Mouse (Mus musculus) MEL (cell line): ENCODE results near the gene Slc5a10. TPM values are rescaled to one million over a fixed set of nuclear protein-coding genes. Genes with fewer than 3 reads are reported as not detected.

Experiments used
- DNase-seq: peaks from one replicate; pipeline ENCODE4 v3.0.0; 2011; ENCODE audit warnings: low read depth, low spot score
- H3K27ac ChIP-seq: 2 replicates; pipeline ENCODE4 v1.5.1; 2012; ENCODE audit warnings: low read depth, mild to moderate bottlenecking, control low read depth, low read length, moderate library complexity; ENCODE audit not compliant: control insufficient read depth
- H3K27me3 ChIP-seq, 2 experiments: fragments of 150-350 bp in 1 of 2; sonication (generic) in 1 of 2; 2 replicates each; pipeline ENCODE4 v1.6.1; 2012; ENCODE audit warnings: low read length in 2 of 2, mild to moderate bottlenecking in 2 of 2, improper control_type of control experiment in 1 of 2, moderate library complexity in 1 of 2; ENCODE audit not compliant: insufficient read depth in 2 of 2, control insufficient read depth in 1 of 2
- H3K36me3 ChIP-seq, 2 experiments: 2 replicates each; pipeline ENCODE4 v1.6.1; 2012 to 2014; ENCODE audit warnings: low read length in 2 of 2, improper control_type of control experiment in 1 of 2, inconsistent platforms in 1 of 2, mild to moderate bottlenecking in 1 of 2; ENCODE audit not compliant: insufficient read depth in 2 of 2, control insufficient read depth in 1 of 2
- H3K4me1 ChIP-seq, 2 experiments: fragments of 150-350 bp in 1 of 2; sonication (generic) in 1 of 2; 2 replicates each; pipeline ENCODE4 v1.6.1; 2012; ENCODE audit warnings: low read length in 2 of 2, improper control_type of control experiment in 1 of 2, mild to moderate bottlenecking in 1 of 2; ENCODE audit not compliant: insufficient read depth in 2 of 2, control insufficient read depth in 1 of 2
- H3K4me3 ChIP-seq, 2 experiments: fragments of 150-350 bp in 1 of 2; sonication (generic) in 1 of 2; 2 replicates each; pipeline ENCODE4 v1.5.1; 2012; ENCODE audit warnings: low read depth in 2 of 2, low read length in 2 of 2, mild to moderate bottlenecking in 2 of 2, moderate library complexity in 2 of 2, control low read depth in 1 of 2, improper control_type of control experiment in 1 of 2; ENCODE audit not compliant: control insufficient read depth in 1 of 2, insufficient read depth in 1 of 2
- H3K79me2 ChIP-seq: 2 replicates; pipeline ENCODE4 v1.6.1; 2012; ENCODE audit warnings: mild to moderate bottlenecking, low read length, moderate library complexity; ENCODE audit not compliant: control insufficient read depth, poor library complexity, insufficient read depth
- H3K9ac ChIP-seq: 2 replicates; pipeline ENCODE4 v1.6.1; 2012; ENCODE audit warnings: low read depth, mild to moderate bottlenecking, control low read depth, low read length, moderate library complexity; ENCODE audit not compliant: control insufficient read depth, poor library complexity, severe bottlenecking
- H3K9me3 ChIP-seq: fragments of 150-350 bp; sonication (generic); replicated peaks from 2 replicates; pipeline ENCODE4 v1.6.1; 2012; ENCODE audit warnings: mild to moderate bottlenecking, low read length, improper control_type of control experiment, moderate library complexity; ENCODE audit not compliant: insufficient read depth
- CHD1 ChIP-seq: IDR thresholded peaks from 2 replicates; pipeline ENCODE4 v1.6.1; 2012; ENCODE audit warnings: low read depth, mild to moderate bottlenecking, inconsistent platforms, low read length, improper control_type of control experiment
- E2F4 ChIP-seq: IDR thresholded peaks from 2 replicates; pipeline ENCODE4 v1.6.1; 2011; ENCODE audit warnings: low read depth, low read length, improper control_type of control experiment, borderline replicate concordance
- ELF1 ChIP-seq: IDR thresholded peaks from 2 replicates; pipeline ENCODE4 v1.6.1; 2014; ENCODE audit warnings: low read depth, mild to moderate bottlenecking, inconsistent platforms, low read length, improper control_type of control experiment, moderate library complexity
- EP300 ChIP-seq, 2 experiments: IDR thresholded peaks; 2 replicates each; pipeline ENCODE4 v1.6.1; 2011; ENCODE audit warnings: improper control_type of control experiment in 2 of 2, low read length in 2 of 2, low read depth in 1 of 2, mild to moderate bottlenecking in 1 of 2
- ETS1 ChIP-seq: IDR thresholded peaks from 2 replicates; pipeline ENCODE4 v1.6.1; 2012; ENCODE audit warnings: low read depth, mild to moderate bottlenecking, inconsistent platforms, low read length, improper control_type of control experiment, moderate library complexity
- GABPA ChIP-seq: IDR thresholded peaks from 2 replicates; pipeline ENCODE4 v1.6.1; 2012; ENCODE audit warnings: low read depth, mild to moderate bottlenecking, inconsistent platforms, low read length, improper control_type of control experiment, moderate library complexity
- GATA1 ChIP-seq: IDR thresholded peaks from 2 replicates; pipeline ENCODE4 v1.6.1; 2011; ENCODE audit warnings: low read depth, low read length, improper control_type of control experiment
- HCFC1 ChIP-seq: IDR thresholded peaks from 2 replicates; pipeline ENCODE4 v1.6.1; 2012; ENCODE audit warnings: low read depth, mild to moderate bottlenecking, inconsistent platforms, low read length, improper control_type of control experiment, moderate library complexity
- JUND ChIP-seq: IDR thresholded peaks from 2 replicates; pipeline ENCODE4 v1.6.1; 2011; ENCODE audit warnings: low read depth, mild to moderate bottlenecking, improper control_type of control experiment, low read length
- MAX ChIP-seq: IDR thresholded peaks from 2 replicates; pipeline ENCODE4 v1.6.1; 2011; ENCODE audit warnings: low read length, improper control_type of control experiment
- MAZ ChIP-seq: IDR thresholded peaks from 2 replicates; pipeline ENCODE4 v1.6.1; 2012; ENCODE audit warnings: low read depth, mild to moderate bottlenecking, inconsistent platforms, low read length, improper control_type of control experiment
- MEF2A ChIP-seq: IDR thresholded peaks from 2 replicates; pipeline ENCODE4 v1.6.1; 2014; ENCODE audit warnings: low read depth, mild to moderate bottlenecking, inconsistent platforms, low read length, improper control_type of control experiment; ENCODE audit not compliant: poor library complexity, insufficient replicate concordance, severe bottlenecking; ENCODE audit errors: extremely low read depth
- MXI1 ChIP-seq: IDR thresholded peaks from 2 replicates; pipeline ENCODE4 v1.6.1; 2011; ENCODE audit warnings: mild to moderate bottlenecking, low read depth, low read length, improper control_type of control experiment
- MYC ChIP-seq: IDR thresholded peaks from 2 replicates; pipeline ENCODE4 v1.6.1; 2011; ENCODE audit warnings: low read depth, mild to moderate bottlenecking, low read length, improper control_type of control experiment, moderate library complexity
- NELFE ChIP-seq: IDR thresholded peaks from 2 replicates; pipeline ENCODE4 v1.6.1; 2011; ENCODE audit warnings: low read depth, low read length, improper control_type of control experiment
- POLR2A ChIP-seq, 2 experiments: IDR thresholded peaks; 2 replicates each; pipeline ENCODE4 v1.6.1; 2011 to 2012; ENCODE audit warnings: low read length in 2 of 2, mild to moderate bottlenecking in 2 of 2, control low read depth in 1 of 2, improper control_type of control experiment in 1 of 2, low read depth in 1 of 2, moderate library complexity in 1 of 2; ENCODE audit not compliant: control insufficient read depth in 1 of 2, insufficient read depth in 1 of 2, poor library complexity in 1 of 2
- POLR2AphosphoS2 ChIP-seq: IDR thresholded peaks from 2 replicates; pipeline ENCODE4 v1.6.1; 2011; ENCODE audit warnings: low read length, improper control_type of control experiment
- POLR2AphosphoS5 ChIP-seq: IDR thresholded peaks from 2 replicates; pipeline ENCODE4 v1.6.1; 2012; ENCODE audit warnings: low read depth, borderline replicate concordance, mild to moderate bottlenecking, inconsistent platforms, low read length, moderate library complexity, mixed read lengths
- RAD21 ChIP-seq: IDR thresholded peaks from 2 replicates; pipeline ENCODE4 v1.6.1; 2011; ENCODE audit warnings: mild to moderate bottlenecking, low read depth, low read length, improper control_type of control experiment
- SIN3A ChIP-seq: IDR thresholded peaks from 2 replicates; pipeline ENCODE4 v1.6.1; 2012; ENCODE audit warnings: low read length, improper control_type of control experiment, inconsistent platforms
- TAL1 ChIP-seq: IDR thresholded peaks from 2 replicates; pipeline ENCODE4 v1.6.1; 2012; ENCODE audit warnings: mild to moderate bottlenecking, inconsistent platforms, low read length, moderate library complexity, mixed read lengths
- USF1 ChIP-seq: IDR thresholded peaks from 2 replicates; pipeline ENCODE4 v1.6.1; 2014; ENCODE audit warnings: low read depth, mild to moderate bottlenecking, inconsistent platforms, low read length, improper control_type of control experiment, moderate library complexity
- USF2 ChIP-seq, 2 experiments: IDR thresholded peaks; 2 replicates each; pipeline ENCODE4 v1.6.1; 2011 to 2012; ENCODE audit warnings: improper control_type of control experiment in 2 of 2, low read length in 2 of 2, borderline replicate concordance in 1 of 2, inconsistent platforms in 1 of 2, low read depth in 1 of 2, mild to moderate bottlenecking in 1 of 2; ENCODE audit not compliant: insufficient read depth in 1 of 2
- ZC3H11A ChIP-seq: IDR thresholded peaks from 2 replicates; pipeline ENCODE4 v1.6.1; 2012; ENCODE audit warnings: low read depth, mild to moderate bottlenecking, inconsistent platforms, low read length, improper control_type of control experiment
- ZMIZ1 ChIP-seq: IDR thresholded peaks from 2 replicates; pipeline ENCODE4 v1.6.1; 2012; ENCODE audit warnings: low read depth, mild to moderate bottlenecking, inconsistent platforms, low read length, improper control_type of control experiment, moderate library complexity
- polyA plus RNA-seq, 2 experiments: library from polyadenylated mRNA; stranded (reverse) in 1 of 2; unstranded in 1 of 2; fragments of >175 nt in 1 of 2; fragments of >200 nt in 1 of 2; gene quantifications; 2 replicates each; pipeline versions ENCODE4 v1.2.1 to v1.2.4; 2012; ENCODE audit warnings: low replicate concordance in 2 of 2, low read depth in 1 of 2; ENCODE audit not compliant: insufficient read length in 2 of 2, insufficient read depth in 1 of 2, missing spikeins in 1 of 2
- total RNA-seq: library from RNA; depleted of rRNA; stranded (reverse); fragments of 300-350 nt; gene quantifications from 2 replicates; pipeline ENCODE4 v1.2.3, GENCODE M21; 2012

The Slc5a10 gene
- total and polyA plus RNA-seq, 3 experiments: 0.08 TPM; not detected in 2

- TF ChIP-seq GABPA (no peak), ZMIZ1 (no peak), ETS1 (peak; percentile 70; the same call in 1 of the 2 replicates), POLR2AphosphoS5 (no peak), EP300 (IDR thresholded peaks at IDR 0.05; ENCODE audit: low read depth in 1 of 2, low read length in 2 of 2) (peak; percentile 80 to 81), MEF2A (no peak), USF2 (IDR thresholded peaks at IDR 0.05; ENCODE audit: borderline replicate concordance in 1 of 2, insufficient read depth in 1 of 2, low read depth in 1 of 2, low read length in 2 of 2) (no peak), TAL1 (peak; percentile 44)
Measured at GRCm38 (mm10) chr11:61686141-61686540, 34.5 kb downstream of the Slc5a10 start (continued).

- Histone ChIP-seq H3K36me3 (peaks cover 0 to 8% of the 10 kb centered on the region in 2 experiments; a peak in 2 of 4 replicates), H3K79me2 (peaks cover 7% of the 10 kb centered on the region), H3K27ac (no peak overlapping the region), H3K9ac (peak overlapping the region; percentile 85), H3K4me3 (peak overlapping the region; percentile 85 to 95), H3K4me1 (peaks cover 5 to 28% of the 10 kb centered on the region in 2 experiments; a peak in 3 of 4 replicates), H3K27me3 (no peaks in the 10 kb centered on the region), H3K9me3 (no peaks in the 10 kb centered on the region)
- peak; percentile 60 for DNase-seq
- TF ChIP-seq EP300 (IDR thresholded peaks at IDR 0.05; ENCODE audit: low read depth in 1 of 2, low read length in 2 of 2) (peak; percentile 37 to 48; a peak in 1 of 4 replicates), POLR2AphosphoS5 (no peak), GABPA (no peak), MXI1 (0 out of 2 replicates have a peak, but pooled peaks have one; percentile 7), RAD21 (no peak), POLR2AphosphoS2 (no peak), GATA1 (peak; percentile 68), SIN3A (peak; percentile 28; the same call in 1 of the 2 replicates)
Measured at GRCm38 (mm10) chr11:61685119-61685725, 35.4 kb downstream of the Slc5a10 start.

- Histone ChIP-seq H3K36me3 (peaks cover 0 to 8% of the 10 kb centered on the region in 2 experiments; a peak in 2 of 4 replicates), H3K9me3 (no peaks in the 10 kb centered on the region), H3K9ac (peak within 1 kb of the TSS; percentile 85), H3K27me3 (no peaks in the 10 kb centered on the region), H3K4me3 (peak within 1 kb of the TSS; percentile 85 to 95), H3K79me2 (peaks cover 7% of the 10 kb centered on the region), H3K4me1 (peaks cover 5 to 28% of the 10 kb centered on the region in 2 experiments; a peak in 3 of 4 replicates), H3K27ac (peak within 1 kb of the TSS; percentile 48)
- peak; percentile 86 for DNase-seq
- TF ChIP-seq ZC3H11A (no peak), TAL1 (no peak), USF1 (peak; percentile 97), MAX (peak; percentile 90), MAZ (0 out of 2 replicates have a peak, but pooled peaks have one; percentile 41), E2F4 (no peak), HCFC1 (peak; percentile 58; the same call in 1 of the 2 replicates), ELF1 (peak; percentile 68), POLR2AphosphoS2 (peak; percentile 56; the same call in 1 of the 2 replicates), NELFE (peak; percentile 51), SIN3A (peak; percentile 32), USF2 (IDR thresholded peaks at IDR 0.05; ENCODE audit: borderline replicate concordance in 1 of 2, insufficient read depth in 1 of 2, low read depth in 1 of 2, low read length in 2 of 2) (peak in 1 of 2 experiments; percentile 83; a peak in 3 of 4 replicates), MYC (peak; percentile 64), POLR2A (IDR thresholded peaks at IDR 0.05; ENCODE audit: control insufficient read depth in 1 of 2, insufficient read depth in 1 of 2, low read depth in 1 of 2, low read length in 2 of 2, poor library complexity in 1 of 2) (peak; percentile 70 to 88), CHD1 (0 out of 2 replicates have a peak, but pooled peaks have one; percentile 64), JUND (no peak)
Measured at GRCm38 (mm10) chr11:61683907-61684731, 36.5 kb downstream of the Slc5a10 start, which contains the start of gene Fam83g. Gene Fam83g, plus strand, starts transcription at chr11:61684091.
